Mouse (Mus musculus): ENCODE data around the gene Htra1.

Htra1 gene

GRCm38 (mm10) chr7:130935421-130935792, 504 bp upstream of the Htra1 start:
- no peak for DNase-seq (ENCODE audit: low read depth, low spot score)

- DNase-seq (ENCODE audit: low read depth, low spot score): no peak
These were observed 601 bp downstream of the Htra1 start for GRCm38 (mm10) chr7:130936472-130936951.

GRCm38 (mm10) chr7:130937266-130937841, 1.4 kb downstream of the Htra1 start:
- no peak for DNase-seq (ENCODE audit: low read depth, low spot score)

GRCm38 (mm10) chr7:130938005-130938404, 2.1 kb downstream of the Htra1 start:
- DNase-seq (ENCODE audit: low read depth, low spot score): no peak

- DNase-seq (ENCODE audit: low read depth, low spot score): no peak
These were observed 3.0 kb downstream of the Htra1 start for GRCm38 (mm10) chr7:130938896-130939295.

GRCm38 (mm10) chr7:130940733-130941132, 4.8 kb downstream of the Htra1 start:
- DNase-seq (ENCODE audit: low read depth, low spot score): no peak

GRCm38 (mm10) chr7:130943280-130943895, 7.5 kb downstream of the Htra1 start:
- peak; percentile 68 for DNase-seq (ENCODE audit: low read depth, low spot score)

GRCm38 (mm10) chr7:130944766-130945475, 9.0 kb downstream of the Htra1 start:
- no peak for DNase-seq (ENCODE audit: low read depth, low spot score)

- DNase-seq (ENCODE audit: low read depth, low spot score): no peak
These were observed 9.8 kb downstream of the Htra1 start for GRCm38 (mm10) chr7:130945730-130946129.

- DNase-seq (ENCODE audit: low read depth, low spot score): no peak
These were observed 10.4 kb downstream of the Htra1 start for GRCm38 (mm10) chr7:130946303-130946702.

- no peak for DNase-seq (ENCODE audit: low read depth, low spot score)
These were observed 12.8 kb downstream of the Htra1 start for GRCm38 (mm10) chr7:130948563-130949208.

- DNase-seq (ENCODE audit: low read depth, low spot score): no peak
These were observed 13.4 kb downstream of the Htra1 start for GRCm38 (mm10) chr7:130949331-130949751.

GRCm38 (mm10) chr7:130950482-130950881, 14.6 kb downstream of the Htra1 start:
- DNase-seq (ENCODE audit: low read depth, low spot score): no peak

- DNase-seq (ENCODE audit: low read depth, low spot score): no peak
These were observed 15.1 kb downstream of the Htra1 start for GRCm38 (mm10) chr7:130951004-130951403.

GRCm38 (mm10) chr7:130953376-130953775, 17.5 kb downstream of the Htra1 start:
- no peak for DNase-seq (ENCODE audit: low read depth, low spot score)

- no peak for DNase-seq (ENCODE audit: low read depth, low spot score)
These were observed 18.3 kb downstream of the Htra1 start for GRCm38 (mm10) chr7:130954177-130954601.

- DNase-seq (ENCODE audit: low read depth, low spot score): no peak
These were observed 22.6 kb downstream of the Htra1 start for GRCm38 (mm10) chr7:130958551-130958950.

GRCm38 (mm10) chr7:130959868-130960267, 24.0 kb downstream of the Htra1 start:
- DNase-seq (ENCODE audit: low read depth, low spot score): peak; percentile 84

GRCm38 (mm10) chr7:130961429-130961828, 25.5 kb downstream of the Htra1 start:
- no peak for DNase-seq (ENCODE audit: low read depth, low spot score)

GRCm38 (mm10) chr7:130964686-130965085, 28.8 kb downstream of the Htra1 start:
- peak; percentile 71 for DNase-seq (ENCODE audit: low read depth, low spot score)

GRCm38 (mm10) chr7:130965396-130965795, 29.5 kb downstream of the Htra1 start:
- no peak for DNase-seq (ENCODE audit: low read depth, low spot score)

- DNase-seq (ENCODE audit: low read depth, low spot score): peak; percentile 79
These were observed 30.0 kb downstream of the Htra1 start for GRCm38 (mm10) chr7:130965909-130966365.

Measured in skeletal muscle tissue, adult 2 months (tissue).